Mouse (Mus musculus): ENCODE measurements at regions not wholly inside any gene's neighbourhood (a gene's known extent, or its start where the extent isn't known, plus 50 kb on each side); places are given as distances from the start of the nearest gene placed in this dataset.

DNA sequence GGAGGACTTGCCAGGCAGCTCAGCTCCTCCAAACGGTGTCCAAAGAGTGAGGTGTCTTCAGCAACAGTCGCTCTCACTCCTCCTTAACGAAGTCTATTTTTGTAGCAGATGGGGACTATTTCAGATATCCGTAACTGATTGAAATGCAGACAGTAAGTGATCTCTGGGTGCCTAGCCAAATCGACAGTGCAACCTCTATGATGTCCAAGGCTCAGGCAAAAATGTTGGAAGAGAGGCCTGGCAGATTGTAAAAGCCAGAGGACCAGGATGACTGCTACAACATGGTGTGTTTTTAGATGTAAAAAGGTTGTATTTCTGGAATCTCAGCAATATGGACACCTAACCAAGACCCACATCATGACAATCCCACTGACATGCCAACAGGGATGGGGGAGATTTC lies 204.8 kb downstream of the Slc30a10 start:
- H3K36me3 ChIP-seq (replicated peaks; ENCODE audit: control insufficient read depth, insufficient read depth, low read length): no peaks in the 10 kb centered on the region
- H3K4me1 ChIP-seq (ENCODE audit: control insufficient read depth, insufficient read depth): no peaks in the 10 kb centered on the region
- H3K4me3 ChIP-seq (ENCODE audit: low read depth, low read length): no peak overlapping the region
- WGBS: 35% methylated on average over 5 of the region's 5 CpGs
- no peak for ATAC-seq (ENCODE audit: insufficient read depth, low read depth)
- no peak for DNase-seq (ENCODE audit: low spot score)
- no peak overlapping the region for H3K4me2 ChIP-seq (ENCODE audit: low read depth, low read length)
- no peaks in the 10 kb centered on the region for H3K9me3 ChIP-seq (replicated peaks; ENCODE audit: control insufficient read depth, low read length)
- H3K9ac ChIP-seq (replicated peaks; ENCODE audit: low read depth, low read length): no peak overlapping the region
- no peaks in the 10 kb centered on the region for H3K27me3 ChIP-seq (ENCODE audit: control insufficient read depth, insufficient read depth, low read length)
- TF ChIP-seq CTCF (IDR thresholded peaks at IDR 0.05; ENCODE audit: low read depth) (no peak), EP300 (IDR thresholded peaks at IDR 0.05; ENCODE audit: low read depth) (no peak)
- H3K27ac ChIP-seq (ENCODE audit: low read depth): no peak overlapping the region

DNA sequence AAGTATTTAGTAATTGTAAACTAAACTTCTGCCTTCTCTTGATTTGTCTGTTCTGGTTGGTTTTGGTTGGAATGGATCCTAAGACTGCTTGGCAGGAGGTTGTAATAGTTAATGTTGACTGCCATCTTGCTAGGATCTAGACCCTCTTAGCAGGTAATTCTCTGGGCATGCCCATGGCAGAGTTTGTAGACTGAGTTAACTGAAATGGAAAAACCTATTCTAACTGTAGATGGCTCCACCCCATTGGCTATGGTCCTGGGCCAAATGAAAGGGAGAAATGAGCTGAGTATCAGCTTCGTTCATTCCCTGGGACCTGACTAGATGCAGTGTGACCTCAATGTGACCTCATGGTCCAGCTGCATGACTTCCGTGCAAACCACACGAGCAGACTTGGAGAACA lies 207.7 kb downstream of the Slc30a10 start:
- no peak overlapping the region for H3K27ac ChIP-seq (ENCODE audit: low read depth)
- DNase-seq (ENCODE audit: low spot score): no peak

DNA sequence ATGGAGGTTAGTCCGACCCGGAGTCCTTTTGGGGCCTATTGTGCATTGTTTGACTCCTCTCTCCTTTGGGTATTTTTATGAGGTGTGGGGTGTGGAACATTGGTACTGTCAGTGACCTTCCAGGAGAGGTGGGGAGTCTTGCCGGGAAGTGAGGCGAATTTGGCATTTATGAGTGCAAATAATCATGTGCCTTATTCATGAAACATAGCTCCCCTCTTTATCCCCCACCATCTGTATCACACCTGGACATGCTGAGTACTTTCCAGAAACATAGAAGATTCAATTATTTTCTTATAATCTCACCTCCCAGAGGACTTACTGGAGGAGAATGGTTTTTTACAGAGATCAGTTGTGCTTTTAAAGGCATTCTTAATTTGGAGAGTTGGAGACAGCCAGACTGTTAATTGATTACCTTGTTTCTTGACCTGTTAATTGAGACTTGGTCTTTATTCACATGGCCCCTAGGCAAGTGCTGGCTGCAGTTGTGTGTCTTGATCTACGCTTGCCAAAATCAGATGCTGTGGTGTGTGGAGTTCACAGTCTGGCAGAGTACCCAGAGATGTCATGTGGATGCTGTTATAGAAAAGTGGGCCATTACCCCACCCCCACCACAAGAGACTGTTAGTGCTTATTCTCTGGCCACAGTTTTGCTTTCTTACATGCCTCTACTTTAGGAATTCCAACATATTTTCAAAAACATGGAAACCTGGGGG lies 215.5 kb downstream of the Slc30a10 start:
- H3K4me3 ChIP-seq (ENCODE audit: low read depth, low read length): no peak overlapping the region
- DNase-seq (ENCODE audit: low spot score) (no peak), ATAC-seq (ENCODE audit: insufficient read depth, low read depth) (no peak)
- no peak overlapping the region for H3K4me2 ChIP-seq (ENCODE audit: low read depth, low read length)
- H3K36me3 ChIP-seq (replicated peaks; ENCODE audit: control insufficient read depth, insufficient read depth, low read length): no peaks in the 10 kb centered on the region
- H3K9me3 ChIP-seq (replicated peaks; ENCODE audit: control insufficient read depth, low read length): no peaks in the 10 kb centered on the region
- TF ChIP-seq CTCF (IDR thresholded peaks at IDR 0.05; ENCODE audit: low read depth) (no peak), EP300 (IDR thresholded peaks at IDR 0.05; ENCODE audit: low read depth) (no peak)
- no peaks in the 10 kb centered on the region for H3K27me3 ChIP-seq (ENCODE audit: control insufficient read depth, insufficient read depth, low read length)
- no peak overlapping the region for H3K27ac ChIP-seq (ENCODE audit: low read depth)
- H3K9ac ChIP-seq (replicated peaks; ENCODE audit: low read depth, low read length): no peak overlapping the region
- H3K4me1 ChIP-seq (ENCODE audit: control insufficient read depth, insufficient read depth): no peaks in the 10 kb centered on the region
- 79% methylated on average over 5 of the region's 5 CpGs for WGBS

More for the DNA sequence above, 207.7 kb downstream of the Slc30a10 start:
- no peaks in the 10 kb centered on the region for H3K9me3 ChIP-seq (replicated peaks; ENCODE audit: control insufficient read depth, low read length)
- no peak overlapping the region for H3K9ac ChIP-seq (replicated peaks; ENCODE audit: low read depth, low read length)
- TF ChIP-seq EP300 (IDR thresholded peaks at IDR 0.05; ENCODE audit: low read depth) (no peak), CTCF (IDR thresholded peaks at IDR 0.05; ENCODE audit: low read depth) (no peak)
- ATAC-seq (ENCODE audit: insufficient read depth, low read depth): no peak
- no peaks in the 10 kb centered on the region for H3K27me3 ChIP-seq (ENCODE audit: control insufficient read depth, insufficient read depth, low read length)
- H3K4me3 ChIP-seq (ENCODE audit: low read depth, low read length): no peak overlapping the region
- 71% methylated on average over 3 of the region's 3 CpGs for WGBS
- no peaks in the 10 kb centered on the region for H3K4me1 ChIP-seq (ENCODE audit: control insufficient read depth, insufficient read depth)
- no peak overlapping the region for H3K4me2 ChIP-seq (ENCODE audit: low read depth, low read length)
- no peaks in the 10 kb centered on the region for H3K36me3 ChIP-seq (replicated peaks; ENCODE audit: control insufficient read depth, insufficient read depth, low read length)

DNA sequence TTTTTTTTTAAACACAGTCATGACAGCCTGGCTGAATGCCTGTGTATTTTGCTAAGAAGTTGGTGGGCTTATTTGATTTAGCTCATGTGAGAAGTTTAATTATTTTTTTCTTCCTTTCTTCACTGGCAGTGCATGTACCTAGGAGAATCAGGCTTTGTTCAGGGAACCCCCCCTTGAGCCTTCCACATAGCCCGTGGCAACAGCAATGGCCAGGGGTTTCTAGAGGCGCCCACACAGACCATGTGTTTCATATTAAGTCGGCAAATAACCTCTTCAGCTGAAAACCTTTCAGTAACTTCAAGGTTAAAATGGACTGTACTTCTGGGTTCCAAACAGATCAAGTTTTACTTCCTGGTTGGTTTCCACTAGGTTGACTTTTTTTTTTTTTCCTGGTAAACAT lies 218.3 kb downstream of the Slc30a10 start:
- WGBS: 80% methylated on average over 3 of the region's 3 CpGs

DNA sequence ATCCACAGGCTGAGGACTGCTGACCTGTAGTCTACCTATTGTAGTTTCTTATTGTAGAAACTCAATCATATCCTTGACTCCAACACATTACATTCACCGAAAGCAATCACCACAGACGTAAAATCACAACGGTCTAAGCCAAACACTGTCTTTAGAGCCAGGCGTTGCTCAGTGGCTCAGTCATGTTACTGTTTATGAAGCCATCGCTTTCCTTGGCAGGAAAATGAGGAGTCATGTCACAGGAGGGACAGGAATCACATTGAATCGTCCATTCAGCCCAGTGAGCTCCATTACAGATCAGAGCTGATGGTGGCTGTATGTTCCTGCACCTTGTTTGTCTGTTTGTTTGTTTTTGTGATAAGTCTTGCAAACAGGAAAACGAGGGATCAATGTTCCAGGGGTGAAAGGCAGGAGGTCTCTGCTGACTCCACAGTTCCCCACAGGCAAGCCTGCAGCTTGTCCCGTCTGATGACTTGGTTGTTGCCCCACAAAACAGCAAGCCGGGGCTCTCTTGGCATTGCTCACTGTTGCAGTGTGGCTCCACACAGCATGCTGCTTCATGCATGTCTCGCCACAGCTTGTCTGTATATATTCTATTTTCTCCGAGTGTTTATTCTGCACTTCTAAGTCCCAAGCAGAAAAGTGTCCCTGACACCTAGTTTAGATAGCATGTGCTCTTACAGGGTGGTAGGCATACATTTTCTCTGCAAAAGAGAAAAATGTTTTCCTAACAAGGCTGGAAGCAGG lies 221.2 kb downstream of the Slc30a10 start:
- Histone ChIP-seq H3K4me1 (ENCODE audit: control insufficient read depth, insufficient read depth) (no peaks in the 10 kb centered on the region), H3K9ac (replicated peaks; ENCODE audit: low read depth, low read length) (no peak overlapping the region), H3K9me3 (replicated peaks; ENCODE audit: control insufficient read depth, low read length) (no peaks in the 10 kb centered on the region), H3K27me3 (ENCODE audit: control insufficient read depth, insufficient read depth, low read length) (no peaks in the 10 kb centered on the region), H3K4me2 (ENCODE audit: low read depth, low read length) (no peak overlapping the region), H3K36me3 (replicated peaks; ENCODE audit: control insufficient read depth, insufficient read depth, low read length) (no peaks in the 10 kb centered on the region), H3K4me3 (ENCODE audit: low read depth, low read length) (no peak overlapping the region), H3K27ac (ENCODE audit: low read depth) (no peak overlapping the region)
- TF ChIP-seq EP300 (IDR thresholded peaks at IDR 0.05; ENCODE audit: low read depth) (no peak), CTCF (IDR thresholded peaks at IDR 0.05; ENCODE audit: low read depth) (no peak)
- 67% methylated on average over 11 of the region's 11 CpGs for WGBS
- no peak for ATAC-seq (ENCODE audit: insufficient read depth, low read depth)
- DNase-seq (ENCODE audit: low spot score): no peak

More for the DNA sequence above, 218.3 kb downstream of the Slc30a10 start:
- DNase-seq (ENCODE audit: low spot score) (no peak), ATAC-seq (ENCODE audit: insufficient read depth, low read depth) (no peak)
- Histone ChIP-seq H3K4me1 (ENCODE audit: control insufficient read depth, insufficient read depth) (no peaks in the 10 kb centered on the region), H3K36me3 (replicated peaks; ENCODE audit: control insufficient read depth, insufficient read depth, low read length) (no peaks in the 10 kb centered on the region), H3K4me2 (ENCODE audit: low read depth, low read length) (no peak overlapping the region), H3K9me3 (replicated peaks; ENCODE audit: control insufficient read depth, low read length) (no peaks in the 10 kb centered on the region), H3K27me3 (ENCODE audit: control insufficient read depth, insufficient read depth, low read length) (no peaks in the 10 kb centered on the region), H3K9ac (replicated peaks; ENCODE audit: low read depth, low read length) (no peak overlapping the region), H3K4me3 (ENCODE audit: low read depth, low read length) (no peak overlapping the region), H3K27ac (ENCODE audit: low read depth) (no peak overlapping the region)
- no peak for TF ChIP-seq CTCF (IDR thresholded peaks at IDR 0.05; ENCODE audit: low read depth)
- no peak for TF ChIP-seq EP300 (IDR thresholded peaks at IDR 0.05; ENCODE audit: low read depth)
